ENCODE assay signal across 13 mouse cellular contexts in genomic region chr11:54336165-54336707, GRCm38 (mm10). TPM values are rescaled to one million over a fixed set of nuclear protein-coding genes. Genes with fewer than 3 reads are reported as not detected.
A peak's percentile ranks its signal among the peaks of the same experiment; 100 is the strongest.
DNase-seq lines count a peak whose midpoint lies in the region; ATAC-seq lines count a peak whose summit lies in the region.
"Had no signal": no experiment of that assay in that cellular context is flagged by ENCODE, and none has a peak within 500 bp of the region (broad histone marks: within the 10 kb centered on the region; RNA-seq: fewer than 3 reads in every experiment).

No protein-coding gene starts in this region.

- no peak overlapping the region for H3K27ac ChIP-seq in forebrain, embryonic 16.5 days (ENCODE audit: low read length)

- no peak overlapping the region for H3K4me2 ChIP-seq in forebrain, embryonic 16.5 days (ENCODE audit: low read length)

- no peaks in the 10 kb centered on the region for H3K27me3 ChIP-seq in forebrain, embryonic 16.5 days (replicated peaks; ENCODE audit: control insufficient read depth, insufficient read depth, low read length)

- no peak overlapping the region for H3K4me3 ChIP-seq in forebrain, embryonic 16.5 days (replicated peaks; ENCODE audit: low read length)

- no peak overlapping the region for H3K9ac ChIP-seq in forebrain, embryonic 16.5 days (replicated peaks; ENCODE audit: low read depth, low read length)
- H3K9ac ChIP-seq: liver, postnatal 0 days had no signal

- H3K9me3 ChIP-seq in forebrain, embryonic 16.5 days (ENCODE audit: control insufficient read depth, low read length): no peaks in the 10 kb centered on the region

- peaks cover 26% of the 10 kb centered on the region for H3K36me3 ChIP-seq in forebrain, embryonic 16.5 days (ENCODE audit: control insufficient read depth, insufficient read depth)

- ATAC-seq in forebrain, embryonic 16.5 days: no peak
- ATAC-seq: liver, postnatal 0 days had no signal

- WGBS in forebrain, embryonic 16.5 days: 60% methylated on average over 13 of the region's 13 CpGs

- H3K4me1 ChIP-seq in forebrain, embryonic 16.5 days (replicated peaks; ENCODE audit: control insufficient read depth, insufficient read depth, low read length): no peaks in the 10 kb centered on the region

- intact Hi-C loops in gastrocnemius, postnatal 36 days (cut with DNase I): loop anchor here (2.0 kb wide), 1 partner anchor 15 kb away; no protein-coding TSS in a partner anchor

- DNase-seq in right cerebral cortex, postnatal 14 days: peak; percentile 28
- DNase-seq in right cerebral cortex, postnatal 25 days: no peak
- DNase-seq in cerebellum, adult 9-10 months: peak; percentile 82
- peak; percentile 42 to 44 for DNase-seq in gastrocnemius, postnatal 36 days
- DNase-seq in thymus, postnatal 36 days: peak; percentile 9 to 11
- DNase-seq in ovary, adult 18-20 months (ENCODE audit: low spot score): no peak
- DNase-seq: adrenal gland, postnatal 14 days; heart, postnatal 36 days; kidney, adult 9 months; liver, postnatal 0 days had no signal

RNA-seq across cellular contexts. Expression of gene Acsl6, which starts 32.6 kb away (rescaled TPM):
- total RNA-seq in gastrocnemius, postnatal 36 days (2021): 10 to 100 TPM; 20.7 to 21.7 TPM
- 38.5 and 40.9 TPM in 2 replicates for polyA plus RNA-seq in forebrain, embryonic 16.5 days (2015; fragmentation: Nextera tagmentation; extraction: Ambion mirVana)
- total RNA-seq: monocyte, adult 5-6 weeks had no signal

RNA-seq across cellular contexts. Expression of gene Meikin, which starts 34.2 kb away (rescaled TPM):
- total RNA-seq in gastrocnemius, postnatal 36 days (2021): not detected
- not detected in 2 replicates for polyA plus RNA-seq in forebrain, embryonic 16.5 days (2015; fragmentation: Nextera tagmentation; extraction: Ambion mirVana)
- total RNA-seq: adrenal gland, postnatal 14 days; heart, postnatal 36 days; monocyte, adult 5-6 weeks had no signal
- polyA plus RNA-seq: liver, postnatal 0 days; urinary bladder, adult 2 months had no signal

Comparison
In these comparisons a context has a peak if more than half of its experiments do, and no peak if none do; other contexts are left out.
1. DNase-seq: peak in right cerebral cortex, postnatal 14 days (single experiment), cerebellum, adult 9-10 months (single experiment), gastrocnemius, postnatal 36 days (2 of 2) and thymus, postnatal 36 days (2 of 2); none in right cerebral cortex, postnatal 25 days (single experiment) and ovary, adult 18-20 months (single experiment).